Mouse (Mus musculus) adrenal gland (tissue): Measurements from ENCODE around the gene 6030445D17Rik.

Experiments used
- intact Hi-C: fragments of 180-260 bp; cut with DNase I; formaldehyde crosslinking; loops from one replicate; pipeline ENCODE4 v1.15.1; 2025
- long read RNA-seq, 2 experiments: library from polyadenylated mRNA; unstranded; transcript quantifications; one replicate each; pipeline ENCODE4 v2.0.0; 2020; ENCODE audit warnings: borderline replicate concordance in 1 of 2; ENCODE audit not compliant: insufficient replicate concordance in 1 of 2

Gene 6030445D17Rik
- long read RNA-seq, experiment 1, partial matches to known transcripts, result 0 of 1 reads
- long read RNA-seq, experiment 1, other reads (novel, unspliced or antisense), result 0 of 1 reads
- long read RNA-seq, experiment 2, partial matches to known transcripts, result 0 of 1 reads
- long read RNA-seq, experiment 2, other reads (novel, unspliced or antisense), result 0 of 1 reads

DNA sequence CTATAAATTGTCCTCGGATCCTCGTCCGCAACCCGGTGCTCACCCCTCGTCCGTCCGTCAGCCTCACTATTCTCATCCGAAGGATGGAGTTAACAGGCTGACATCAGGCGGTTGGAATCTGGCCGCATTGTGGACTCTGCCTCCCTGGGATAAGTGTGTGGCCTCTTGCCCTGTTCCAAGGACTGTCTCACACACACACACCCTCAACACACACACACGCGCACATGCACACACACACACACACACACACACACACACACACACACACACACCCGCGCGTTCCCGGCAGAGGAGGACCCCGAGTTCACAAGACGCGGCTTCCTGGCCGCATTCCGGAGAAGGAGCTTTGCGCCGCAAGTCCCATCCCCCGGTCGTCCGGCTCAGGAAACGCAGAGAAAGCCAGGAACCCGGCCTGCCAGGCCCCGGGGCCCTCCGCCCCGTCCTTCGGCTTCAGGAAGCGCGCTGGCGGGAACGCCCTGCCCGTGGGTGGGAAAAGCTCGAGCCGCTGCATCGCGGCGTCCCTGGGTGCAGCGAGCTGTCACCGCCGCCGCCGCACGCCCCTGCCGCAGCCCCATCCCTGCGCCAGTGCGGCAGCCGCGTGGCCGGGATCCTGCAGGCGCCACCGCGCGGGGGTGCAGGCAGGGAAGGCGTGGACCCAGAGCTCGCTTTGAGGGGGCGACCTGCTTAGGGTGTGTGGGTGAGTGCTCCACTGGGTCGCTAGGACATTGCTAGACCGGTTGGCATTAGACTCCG is at the start of gene 6030445D17Rik:
Gene 6030445D17Rik, plus strand, starts transcription at position 165 of the 753 bp plus-strand sequence.
- intact Hi-C loops, result no loop called here

- intact Hi-C loops, result no loop called here
These were observed 46.6 kb upstream of the 6030445D17Rik start for GRCm38 (mm10) chr4:136415477-136415876.

DNA sequence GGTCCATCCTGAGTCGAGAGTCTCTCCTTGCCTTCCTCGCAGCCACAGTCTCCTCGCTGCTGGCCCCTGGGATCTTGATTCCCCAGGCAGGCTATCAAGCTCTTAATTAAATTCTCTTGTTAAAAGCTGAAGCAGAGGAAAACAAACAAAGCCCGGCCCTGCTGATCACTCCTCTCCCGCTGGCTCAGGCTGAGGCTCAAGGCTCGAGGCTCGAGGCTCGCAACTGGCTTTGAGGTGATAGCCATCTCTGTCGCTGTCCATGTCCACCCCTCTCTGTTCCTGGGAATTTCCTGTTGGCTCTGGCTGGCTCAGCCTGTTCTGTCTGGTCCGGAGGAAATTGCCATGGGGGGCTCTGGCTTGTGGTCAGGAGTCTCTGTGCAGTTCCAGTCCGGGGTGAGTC is 43.1 kb upstream of the 6030445D17Rik start:
- intact Hi-C loops, result no loop called here

GRCm38 (mm10) chr4:136419386-136419785 is 42.7 kb upstream of the 6030445D17Rik start:
- intact Hi-C loops, result no loop called here

- intact Hi-C loops, result no loop called here
These were observed 38.8 kb upstream of the 6030445D17Rik start, which contains the start of gene Htr1d for GRCm38 (mm10) chr4:136423224-136423623. TSS of gene Htr1d (plus strand) at chr4:136423524.

DNA sequence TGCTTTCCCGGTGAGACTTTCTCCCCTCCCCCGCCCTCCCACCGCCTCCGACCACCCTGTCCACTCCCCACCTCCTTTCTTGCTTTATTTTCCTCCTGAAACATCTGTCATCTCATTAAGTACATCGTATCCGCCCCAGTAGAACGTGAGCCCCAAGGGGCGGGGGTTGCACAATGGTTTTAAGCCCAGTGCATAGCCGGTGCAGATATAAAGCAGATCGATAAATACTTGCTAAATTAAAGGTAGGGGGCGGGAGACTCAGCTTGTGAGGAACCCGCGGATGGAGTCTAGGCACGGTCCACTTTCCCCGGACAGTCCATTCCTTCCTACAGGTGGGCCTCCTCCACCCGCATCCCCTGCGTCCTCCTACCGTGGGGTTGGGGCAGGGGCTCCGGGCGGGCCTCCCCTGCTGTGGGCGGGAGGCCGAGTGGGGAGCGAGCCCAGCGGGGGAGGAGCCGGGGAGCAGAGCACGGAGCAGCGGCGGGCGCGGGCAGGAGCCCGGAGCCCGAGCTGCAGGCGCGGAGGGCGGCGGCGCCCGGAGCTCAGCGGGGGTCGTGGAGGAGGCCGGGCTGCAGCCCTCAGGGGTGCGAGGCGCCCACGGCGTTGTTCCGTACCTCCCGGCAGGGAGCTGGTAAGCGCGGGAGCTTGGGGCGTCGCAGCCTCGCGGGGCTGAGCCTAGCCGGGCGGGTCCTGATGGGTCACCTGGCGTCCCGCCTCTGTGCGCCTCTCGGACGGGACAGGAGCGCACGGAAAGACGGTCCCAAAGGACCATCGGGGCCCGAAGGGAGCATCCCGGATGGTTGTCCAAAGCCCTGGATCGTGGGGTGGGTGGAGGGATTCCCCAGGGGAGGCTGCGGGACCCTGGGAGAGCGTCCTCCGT is 37.7 kb upstream of the 6030445D17Rik start:
- intact Hi-C loops, result no loop called here

DNA sequence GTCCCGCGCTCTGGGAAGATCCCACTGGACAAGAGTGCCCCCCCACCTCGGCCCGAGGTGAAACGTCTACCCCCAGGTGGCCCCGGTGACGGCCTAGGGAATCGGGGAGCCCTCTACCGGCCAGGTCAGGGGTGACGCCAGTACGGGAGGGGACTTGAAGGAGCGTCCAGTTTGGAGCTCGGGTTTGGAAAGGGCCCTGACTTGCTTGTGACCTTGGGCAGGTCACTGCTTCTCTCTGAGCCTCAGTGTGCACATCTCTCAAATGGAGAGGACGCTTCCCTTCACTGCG is 37.1 kb upstream of the 6030445D17Rik start:
- intact Hi-C loops, result no loop called here

DNA sequence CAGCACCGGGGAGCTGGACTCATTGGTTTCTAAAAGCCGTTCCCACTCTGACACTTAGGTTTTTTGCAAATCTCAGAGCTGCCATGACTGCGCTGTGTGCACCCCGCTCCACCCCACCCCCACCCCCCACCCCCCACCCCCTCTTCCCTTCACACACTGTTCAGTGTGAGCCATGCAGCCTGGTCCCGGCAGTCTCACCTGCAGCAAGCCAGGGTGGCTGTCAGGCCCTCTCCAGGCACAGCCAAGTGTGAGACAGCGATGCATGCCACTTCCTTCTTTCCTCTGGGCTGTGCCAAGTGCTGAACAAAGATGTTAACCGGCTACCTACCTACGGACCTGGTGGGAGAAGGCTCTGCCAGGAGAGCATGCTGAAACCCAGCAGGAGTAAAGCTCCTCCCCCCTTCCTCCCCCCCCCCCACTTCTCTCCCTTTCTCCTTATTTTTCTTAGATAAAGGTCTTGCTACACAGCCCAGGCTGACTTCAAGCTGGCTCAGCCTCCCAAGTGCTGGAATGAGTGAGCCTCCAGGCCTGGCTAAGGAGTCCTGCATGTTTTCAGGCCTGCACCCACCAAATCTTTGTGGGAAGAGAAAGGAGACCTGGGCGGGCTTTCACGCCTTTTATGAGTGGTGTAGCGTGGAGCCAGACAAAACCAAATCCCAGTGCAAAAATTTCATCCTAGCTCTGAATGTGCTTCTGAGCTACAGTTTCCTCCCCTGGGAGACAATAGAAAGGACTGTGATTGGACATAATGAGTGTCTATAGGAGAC is 31.3 kb upstream of the 6030445D17Rik start:
- intact Hi-C loops, result no loop called here

DNA sequence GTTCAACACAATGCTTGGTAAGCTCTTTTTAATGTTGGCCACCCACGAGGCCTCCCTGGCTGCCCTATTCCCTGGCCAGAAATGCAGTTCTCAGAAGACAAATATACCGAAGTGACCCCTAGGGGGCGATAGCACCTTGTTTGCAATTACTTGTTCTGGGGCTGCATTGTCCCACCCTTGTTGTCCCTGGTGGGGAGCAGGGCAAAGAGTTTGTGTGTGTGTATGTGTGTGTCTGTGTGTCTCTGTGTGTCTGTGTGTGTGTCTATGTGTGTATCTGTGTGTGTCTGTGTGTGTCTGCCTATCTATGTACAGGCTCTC is 30.7 kb upstream of the 6030445D17Rik start:
- intact Hi-C loops, result no loop called here

- intact Hi-C loops, result no loop called here
These were observed 28.0 kb upstream of the 6030445D17Rik start for GRCm38 (mm10) chr4:136434029-136434428.

- intact Hi-C loops, result no loop called here
These were observed 22.9 kb upstream of the 6030445D17Rik start for GRCm38 (mm10) chr4:136439106-136439505.

DNA sequence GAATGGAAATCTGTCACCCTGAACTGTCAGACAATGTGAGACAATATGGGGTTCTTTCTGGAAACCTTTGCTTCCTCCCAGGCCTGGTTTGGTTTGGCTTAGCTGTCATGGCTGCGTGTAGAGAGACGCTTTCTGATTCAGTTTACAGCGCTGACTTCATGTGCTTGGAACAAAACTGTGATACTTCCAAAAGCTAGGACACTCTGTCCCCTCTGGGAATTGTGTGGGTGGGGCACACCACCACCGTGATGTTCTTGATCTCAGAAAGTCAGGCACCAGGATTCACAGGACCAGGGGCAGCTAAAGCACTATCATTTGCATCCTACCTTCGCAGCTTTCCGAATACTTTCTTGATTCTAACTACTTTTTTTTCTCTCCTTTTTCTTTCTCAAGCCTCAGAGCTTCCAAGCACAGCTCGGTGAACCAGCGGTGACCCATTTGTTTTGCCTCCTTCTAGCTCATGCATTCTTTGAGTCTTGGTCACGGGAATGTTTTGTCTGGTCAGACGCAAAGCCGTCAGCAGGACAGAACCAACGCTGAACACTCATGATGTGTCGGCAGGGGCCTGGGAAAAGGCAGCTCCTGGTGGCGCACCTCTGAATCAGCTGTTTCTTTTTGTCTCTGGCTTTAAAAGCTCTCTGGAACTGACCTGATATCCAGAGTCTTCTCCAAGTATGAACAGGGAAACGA is 20.6 kb upstream of the 6030445D17Rik start:
- intact Hi-C loops, result no loop called here

DNA sequence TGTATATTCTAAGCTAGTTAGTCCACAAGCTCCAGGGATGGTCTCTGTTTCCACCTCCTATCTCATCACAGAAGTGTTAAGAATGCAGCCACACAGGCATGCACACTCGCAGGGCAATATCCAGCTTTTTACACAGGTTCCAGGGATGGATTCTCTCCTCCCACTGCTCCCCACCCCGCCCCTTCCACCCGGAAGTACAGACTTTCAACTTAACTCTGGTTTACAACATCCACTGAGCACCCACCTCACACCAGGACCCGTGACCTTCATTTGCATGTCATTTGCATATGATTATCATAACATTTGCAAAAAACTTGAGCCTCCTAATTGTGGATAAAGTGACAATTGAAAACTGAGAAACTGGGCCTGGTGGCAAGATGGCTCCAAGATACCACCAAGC is 17.5 kb upstream of the 6030445D17Rik start:
- intact Hi-C loops, result no loop called here

DNA sequence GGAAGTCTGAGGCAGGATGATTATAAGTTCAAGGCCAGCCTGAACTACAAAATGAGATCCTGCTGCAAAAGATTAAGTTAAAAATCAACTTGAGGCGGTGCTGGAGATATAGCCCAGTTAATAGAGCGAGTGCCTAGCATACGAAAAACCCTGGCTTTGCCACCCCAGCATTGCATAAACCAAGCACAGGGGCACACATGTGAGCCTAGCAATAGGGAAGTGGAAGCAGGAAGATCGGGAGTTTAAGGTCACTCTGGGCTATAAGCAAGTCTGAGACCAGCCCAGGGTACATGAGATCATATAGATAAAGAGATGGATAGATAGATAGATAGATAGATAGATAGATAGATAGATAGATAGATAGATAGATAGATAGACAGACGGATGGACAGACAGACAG is 12.3 kb upstream of the 6030445D17Rik start:
- intact Hi-C loops, result loop anchor here (5.0 kb wide), 1 partner anchor 82 kb away; no protein-coding TSS in a partner anchor

GRCm38 (mm10) chr4:136450271-136450670 is 11.8 kb upstream of the 6030445D17Rik start:
- intact Hi-C loops, result loop anchor here (5.0 kb wide), 1 partner anchor 83 kb away; no protein-coding TSS in a partner anchor

DNA sequence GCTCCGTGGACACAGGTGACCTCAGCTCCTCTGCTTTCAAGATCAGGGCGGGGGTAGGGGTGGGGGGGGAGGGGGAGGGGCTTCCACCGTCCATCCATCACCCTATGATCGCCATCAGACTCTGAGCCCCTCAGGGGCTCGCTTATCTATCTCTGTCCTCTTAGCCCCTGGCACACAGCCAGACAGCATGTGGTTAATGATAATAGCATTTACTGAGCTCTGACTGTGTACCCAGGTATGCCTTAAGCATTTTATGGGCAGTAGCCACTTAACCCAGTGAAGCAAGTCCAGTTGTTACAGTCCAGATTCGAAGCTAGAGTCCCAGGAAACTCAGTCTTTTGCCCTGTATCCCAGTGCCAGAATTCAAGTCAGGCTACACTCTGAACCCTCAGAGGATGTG is 10.5 kb upstream of the 6030445D17Rik start:
- intact Hi-C loops, result loop anchor here (5.0 kb wide), 1 partner anchor 84 kb away; no protein-coding TSS in a partner anchor

- intact Hi-C loops, result loop anchor here (5.0 kb wide), 1 partner anchor 85 kb away; no protein-coding TSS in a partner anchor
These were observed 9.8 kb upstream of the 6030445D17Rik start for GRCm38 (mm10) chr4:136452286-136452685.

DNA sequence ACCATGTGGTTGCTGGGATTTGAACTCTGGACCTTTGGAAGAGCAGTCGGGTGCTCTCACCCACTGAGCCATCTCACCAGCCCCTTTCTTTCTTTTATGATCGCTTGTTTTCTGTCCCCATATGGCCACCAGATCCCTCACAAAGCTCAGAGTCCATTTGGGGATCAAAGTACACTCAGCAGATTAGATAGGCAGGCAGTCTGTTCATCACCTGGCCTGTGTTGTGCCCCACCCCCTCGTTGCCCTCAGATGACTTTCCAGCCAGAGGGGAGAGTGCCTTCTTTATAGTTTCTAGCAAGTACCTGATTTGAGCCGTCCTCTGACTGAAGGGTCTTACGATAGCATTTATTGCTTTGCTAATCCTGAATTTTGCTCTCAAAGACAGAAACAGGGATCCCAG is 9.3 kb upstream of the 6030445D17Rik start:
- intact Hi-C loops, result loop anchor here (5.0 kb wide), 1 partner anchor 85 kb away; no protein-coding TSS in a partner anchor

DNA sequence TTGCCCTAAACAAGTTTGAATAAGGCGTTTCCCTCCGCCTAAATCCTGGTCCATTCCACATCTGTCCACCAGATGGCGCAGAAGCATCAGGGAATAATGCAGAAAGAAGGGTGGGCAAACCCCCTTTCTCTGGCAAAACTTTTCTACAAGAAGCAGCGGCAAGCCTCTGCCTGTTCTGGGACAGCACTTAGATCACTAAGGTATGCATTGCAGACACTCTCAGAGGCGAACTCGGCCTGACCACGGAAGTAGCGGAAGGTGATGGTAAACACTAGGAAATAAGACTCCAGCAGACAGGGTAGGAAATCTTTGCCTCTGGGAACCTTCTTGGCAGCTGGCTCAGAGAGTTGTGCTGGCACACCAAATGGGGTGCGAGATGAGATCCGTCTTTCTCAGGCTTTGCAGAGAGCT is 7.2 kb upstream of the 6030445D17Rik start:
- intact Hi-C loops, result loop anchor here (1.0 to 5.0 kb wide), 5 partner anchors 52 to 169 kb away; partner anchors contain the start of gene Kdm1a

GRCm38 (mm10) chr4:136456516-136457218 is 5.4 kb upstream of the 6030445D17Rik start:
- intact Hi-C loops, result loop anchor here (5.0 kb wide), 2 partner anchors 51 to 146 kb away; partner anchors contain the start of gene Kdm1a
